Mouse (Mus musculus): ENCODE measurements around the gene Brca2.
A peak's percentile ranks its signal among the peaks of the same experiment; 100 is the strongest.

- TF ChIP-seq KAT2A (IDR thresholded peaks at IDR 0.05; ENCODE audit: insufficient replicate concordance, low read length) (no peak), POLR2A (IDR thresholded peaks at IDR 0.05; ENCODE audit: low read depth, low read length) (no peak), ELF1 (IDR thresholded peaks at IDR 0.05; ENCODE audit: low read depth, low read length) (no peak), CTCF (conservative IDR thresholded peaks at IDR 0.05 in 1 of 2, IDR thresholded peaks at IDR 0.05 in 1 of 2; ENCODE audit: low read depth in 2 of 2, low read length in 2 of 2) (peak; percentile 87 to 88), MEF2A (IDR thresholded peaks at IDR 0.05; ENCODE audit: borderline replicate concordance, low read depth, low read length) (no peak), POLR2AphosphoS2 (IDR thresholded peaks at IDR 0.05; ENCODE audit: low read depth, low read length) (no peak), E2F4 (IDR thresholded peaks at IDR 0.05; ENCODE audit: insufficient replicate concordance, low read depth, low read length) (no peak), JUND (conservative IDR thresholded peaks at IDR 0.05; ENCODE audit: low read depth, low read length) (no peak), TCF12 (IDR thresholded peaks at IDR 0.05; ENCODE audit: low read depth, low read length) (no peak)
These were observed 26.6 kb upstream of the Brca2 start for GRCm38 (mm10) chr5:150495792-150496191.
